ENCODE assay signal across 8 mouse cellular contexts in the genomic region with DNA sequence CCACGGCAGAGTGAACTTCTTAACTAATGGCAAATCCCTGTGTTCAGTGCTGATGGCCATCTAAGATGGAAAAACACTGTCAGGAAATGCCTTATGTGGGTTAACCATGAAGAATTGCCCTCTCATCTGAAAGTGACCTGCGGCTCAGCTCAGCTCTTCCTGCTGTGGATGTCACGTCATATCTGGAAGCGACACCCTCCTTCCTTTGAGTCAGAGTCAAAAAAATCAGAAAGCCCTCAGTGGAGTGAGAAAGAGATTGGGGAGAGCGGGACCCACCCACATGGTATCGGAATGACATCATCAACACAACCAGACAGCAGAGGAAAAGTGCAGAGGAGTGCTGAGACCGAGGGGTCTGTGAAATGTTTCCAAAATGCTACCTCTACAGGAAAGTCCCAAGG. TPM values are rescaled to one million over a fixed set of nuclear protein-coding genes. Genes with fewer than 3 reads are reported as not detected.
A peak's percentile ranks its signal among the peaks of the same experiment; 100 is the strongest.
DNase-seq lines count a peak whose midpoint lies in the region; ATAC-seq lines count a peak whose summit lies in the region.

No protein-coding gene starts in this region.

- peaks cover 36% of the 10 kb centered on the region for H3K4me1 ChIP-seq in forebrain, embryonic 16.5 days (replicated peaks; ENCODE audit: control insufficient read depth, insufficient read depth, low read length)
- H3K4me1 ChIP-seq in kidney, embryonic 14.5 days (ENCODE audit: control insufficient read depth, insufficient read depth, low read length), result peaks cover 10% of the 10 kb centered on the region; the same call in 1 of the 2 replicates

- peak; percentile 21 for ATAC-seq in forebrain, embryonic 16.5 days
- ATAC-seq in kidney, embryonic 14.5 days (ENCODE audit: low FRiP score, low TSS enrichment), result peak; percentile 29

- 62% methylated on average over 7 of the region's 7 CpGs for WGBS in forebrain, embryonic 16.5 days
- 52% methylated on average over 7 of the region's 7 CpGs for WGBS in kidney, embryonic 14.5 days

- no peaks in the 10 kb centered on the region for H3K9me3 ChIP-seq in forebrain, embryonic 16.5 days (ENCODE audit: control insufficient read depth, low read length)
- H3K9me3 ChIP-seq in kidney, embryonic 14.5 days (ENCODE audit: control insufficient read depth, low read length), result no peaks in the 10 kb centered on the region

- DNase-seq in cerebellum, postnatal 10 days, result peak; percentile 38 to 47
- no peak for DNase-seq in cerebellum, adult 8-10 months
- DNase-seq in CD4-positive helper T cell, adult 2 months (ENCODE audit: low read depth, low spot score), result peak; percentile 85
- DNase-seq in retina, embryonic 14.5 days (ENCODE audit: low spot score), result peak; percentile 31
- no peak for DNase-seq in thymus, adult 18-20 months
- DNase-seq in ovary, postnatal 14 days (ENCODE audit: low spot score), result no peak

- H3K9ac ChIP-seq in forebrain, embryonic 16.5 days (replicated peaks; ENCODE audit: low read depth, low read length), result no peak overlapping the region
- H3K9ac ChIP-seq in kidney, embryonic 14.5 days (ENCODE audit: low read depth, low read length), result no peak overlapping the region

- H3K4me2 ChIP-seq in forebrain, embryonic 16.5 days (ENCODE audit: low read length), result peak overlapping the region; percentile 56
- H3K4me2 ChIP-seq in kidney, embryonic 14.5 days (replicated peaks; ENCODE audit: low read depth, low read length), result peak overlapping the region; percentile 31; the same call in 1 of the 2 replicates

- H3K27me3 ChIP-seq in forebrain, embryonic 16.5 days (replicated peaks; ENCODE audit: control insufficient read depth, insufficient read depth, low read length), result no peaks in the 10 kb centered on the region
- no peaks in the 10 kb centered on the region for H3K27me3 ChIP-seq in kidney, embryonic 14.5 days (ENCODE audit: control insufficient read depth, insufficient read depth, low read length)

- no peak overlapping the region for H3K4me3 ChIP-seq in forebrain, embryonic 16.5 days (replicated peaks; ENCODE audit: low read length)
- H3K4me3 ChIP-seq in kidney, embryonic 14.5 days (ENCODE audit: low read length), result no peak overlapping the region

- H3K27ac ChIP-seq in forebrain, embryonic 16.5 days (ENCODE audit: low read length), result peak overlapping the region; percentile 89
- no peak overlapping the region; the same call in 1 of the 2 replicates for H3K27ac ChIP-seq in kidney, embryonic 14.5 days (ENCODE audit: low read depth, low read length)

- H3K36me3 ChIP-seq in forebrain, embryonic 16.5 days (ENCODE audit: control insufficient read depth, insufficient read depth), result no peaks in the 10 kb centered on the region
- H3K36me3 ChIP-seq in kidney, embryonic 14.5 days (ENCODE audit: control insufficient read depth, insufficient read depth, low read length), result no peaks in the 10 kb centered on the region

RNA-seq across cellular contexts. Expression of a gene that starts 39.3 kb away (rescaled TPM):
- 575 and 647 TPM in 2 replicates for polyA plus RNA-seq in forebrain, embryonic 16.5 days (2015; fragmentation: Nextera tagmentation; extraction: Ambion mirVana)
- polyA plus RNA-seq in kidney, embryonic 14.5 days (2014; fragmentation: Nextera tagmentation; extraction: Ambion mirVana), result 756 and 811 TPM in 2 replicates

RNA-seq across cellular contexts. Expression of a gene that starts 39.4 kb away (rescaled TPM):
- not detected in 2 replicates for polyA plus RNA-seq in forebrain, embryonic 16.5 days (2015; fragmentation: Nextera tagmentation; extraction: Ambion mirVana)
- 0.11 TPM in 1 of 2 replicates, not detected in the other for polyA plus RNA-seq in kidney, embryonic 14.5 days (2014; fragmentation: Nextera tagmentation; extraction: Ambion mirVana)

RNA-seq across cellular contexts. Expression of a gene that starts 40.6 kb away (rescaled TPM):
- polyA plus RNA-seq in forebrain, embryonic 16.5 days (2015; fragmentation: Nextera tagmentation; extraction: Ambion mirVana), result 1.7 and 2.4 TPM in 2 replicates
- 14.1 and 16.4 TPM in 2 replicates for polyA plus RNA-seq in kidney, embryonic 14.5 days (2014; fragmentation: Nextera tagmentation; extraction: Ambion mirVana)

RNA-seq across cellular contexts. Expression of a gene that starts 56.4 kb away (rescaled TPM):
- polyA plus RNA-seq in forebrain, embryonic 16.5 days (2015; fragmentation: Nextera tagmentation; extraction: Ambion mirVana), result 25.2 and 25.8 TPM in 2 replicates
- polyA plus RNA-seq in kidney, embryonic 14.5 days (2014; fragmentation: Nextera tagmentation; extraction: Ambion mirVana), result 49.0 and 61.9 TPM in 2 replicates

Comparison
In these comparisons a context has a peak if more than half of its experiments do, and no peak if none do; other contexts are left out.
1. DNase-seq: peak in cerebellum, postnatal 10 days (2 of 2), CD4-positive helper T cell, adult 2 months (single experiment) and retina, embryonic 14.5 days (single experiment); none in cerebellum, adult 8-10 months (single experiment), thymus, adult 18-20 months (0 of 2) and ovary, postnatal 14 days (single experiment).